Mouse (Mus musculus) megakaryocyte progenitor cell, adult 5-6 weeks (primary cell): Measurements from ENCODE around the gene Rpl19. TPM values are rescaled to one million over a fixed set of nuclear protein-coding genes. Genes with fewer than 3 reads are reported as not detected.
A peak's percentile ranks its signal among the peaks of the same experiment; 100 is the strongest.

Experiments used
- ATAC-seq: replicated peaks from 2 replicates; pipeline ENCODE4 v1.8.0; 2016; ENCODE audit warnings: mild to moderate bottlenecking, moderate TSS enrichment, inconsistent platforms; ENCODE audit not compliant: poor library complexity
- total RNA-seq, 2 experiments: library from RNA; stranded (forward) in 1 of 2; stranded (reverse) in 1 of 2; fragments of 157-497, 149-512 nt in 1 of 2; fragments of 200-1000 nt in 1 of 2; gene quantifications; 2 replicates each; pipeline versions ENCODE4 v1.2.3 to v1.2.4; 2015 to 2017

Rpl19 gene
- total RNA-seq, 2 experiments from 2014 or later: 1,816 to 3,659 TPM

DNA sequence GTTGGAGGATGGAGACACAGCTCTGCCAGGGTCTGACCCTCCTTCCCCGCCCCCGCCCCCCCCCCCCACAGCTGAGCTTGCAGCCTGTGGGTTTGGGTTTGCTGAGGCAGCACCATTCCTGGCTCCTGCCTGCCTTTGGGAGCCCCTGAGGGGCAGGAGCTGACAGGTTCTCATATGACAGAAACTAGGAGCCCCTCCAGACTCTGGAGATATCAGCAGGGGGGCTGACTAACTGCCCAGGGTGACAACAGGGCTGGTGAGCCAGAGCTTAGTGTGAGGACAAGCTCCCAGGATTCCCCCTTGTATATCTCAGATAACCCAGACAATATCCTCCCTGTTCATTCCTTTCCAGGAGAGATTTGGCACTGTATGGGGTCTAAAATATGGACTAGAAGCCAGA lies 24.4 kb downstream of the Rpl19 start:
- ATAC-seq: no peak

DNA sequence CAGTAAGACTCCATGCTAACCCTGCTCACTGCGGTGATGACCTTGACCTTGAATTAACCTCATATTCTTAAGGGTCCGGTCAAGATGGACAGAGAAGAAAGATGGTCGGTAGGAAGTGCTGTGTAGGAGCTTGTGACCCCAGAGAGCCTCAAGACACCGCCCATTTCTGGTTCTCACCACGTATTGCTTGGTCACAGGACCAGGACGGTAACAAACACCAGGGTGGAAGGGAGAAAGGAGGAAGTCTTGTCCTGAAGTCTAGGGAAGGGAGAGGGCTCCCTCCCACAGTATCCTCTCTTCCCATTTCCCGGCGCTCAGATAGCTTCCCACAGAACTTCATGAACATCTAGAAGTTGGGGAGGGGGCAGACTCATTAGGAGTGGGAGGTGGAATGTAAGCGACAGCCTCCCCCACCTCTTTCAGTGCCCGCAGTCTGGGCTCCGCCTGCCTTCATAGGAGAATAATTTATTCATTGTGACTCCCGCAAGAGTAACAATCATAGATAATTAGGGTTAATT lies 25.2 kb downstream of the Rpl19 start:
- ATAC-seq: peak; percentile 54

DNA sequence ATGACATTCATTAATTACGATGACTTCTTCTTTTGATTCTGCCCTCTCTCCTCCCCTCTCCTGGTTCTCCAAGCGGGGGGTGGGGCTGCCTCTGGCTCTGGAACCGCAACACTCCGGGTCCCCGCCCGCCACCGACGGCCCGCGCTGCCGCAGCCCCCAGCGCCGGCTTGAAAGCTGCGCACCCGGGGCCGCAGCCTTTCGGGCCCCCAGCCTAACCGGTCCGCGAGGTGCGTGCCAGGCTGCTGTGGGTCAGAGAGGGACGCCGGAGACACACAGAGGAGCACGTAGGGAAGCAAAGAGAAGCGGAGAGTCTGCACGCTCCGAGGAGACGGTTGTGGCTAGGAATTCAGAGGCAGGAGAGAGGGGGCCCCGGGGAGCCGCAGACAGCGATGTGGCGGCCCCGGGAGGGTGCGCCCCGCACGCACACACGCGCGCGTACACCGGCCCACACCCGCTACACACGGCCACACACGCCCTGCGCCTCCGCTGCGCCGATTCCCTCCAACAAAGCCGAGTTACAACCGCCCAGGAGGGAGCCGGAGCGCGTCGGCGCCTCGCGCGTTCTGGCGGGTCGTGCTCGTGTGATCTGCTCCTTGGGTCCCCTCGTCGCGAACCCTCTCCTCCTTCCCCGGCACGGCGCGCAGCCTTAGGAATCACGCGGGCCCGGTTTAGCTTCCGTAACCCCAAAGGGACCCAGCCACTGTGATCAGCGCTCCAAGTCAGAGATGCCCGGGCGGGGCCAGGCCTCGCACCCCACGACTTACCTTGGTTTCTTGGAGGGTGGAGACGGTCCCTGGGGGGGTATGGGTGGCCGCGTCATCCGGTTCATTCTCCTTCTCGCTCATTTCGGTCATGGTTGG lies 25.8 kb downstream of the Rpl19 start:
- no peak for ATAC-seq

DNA sequence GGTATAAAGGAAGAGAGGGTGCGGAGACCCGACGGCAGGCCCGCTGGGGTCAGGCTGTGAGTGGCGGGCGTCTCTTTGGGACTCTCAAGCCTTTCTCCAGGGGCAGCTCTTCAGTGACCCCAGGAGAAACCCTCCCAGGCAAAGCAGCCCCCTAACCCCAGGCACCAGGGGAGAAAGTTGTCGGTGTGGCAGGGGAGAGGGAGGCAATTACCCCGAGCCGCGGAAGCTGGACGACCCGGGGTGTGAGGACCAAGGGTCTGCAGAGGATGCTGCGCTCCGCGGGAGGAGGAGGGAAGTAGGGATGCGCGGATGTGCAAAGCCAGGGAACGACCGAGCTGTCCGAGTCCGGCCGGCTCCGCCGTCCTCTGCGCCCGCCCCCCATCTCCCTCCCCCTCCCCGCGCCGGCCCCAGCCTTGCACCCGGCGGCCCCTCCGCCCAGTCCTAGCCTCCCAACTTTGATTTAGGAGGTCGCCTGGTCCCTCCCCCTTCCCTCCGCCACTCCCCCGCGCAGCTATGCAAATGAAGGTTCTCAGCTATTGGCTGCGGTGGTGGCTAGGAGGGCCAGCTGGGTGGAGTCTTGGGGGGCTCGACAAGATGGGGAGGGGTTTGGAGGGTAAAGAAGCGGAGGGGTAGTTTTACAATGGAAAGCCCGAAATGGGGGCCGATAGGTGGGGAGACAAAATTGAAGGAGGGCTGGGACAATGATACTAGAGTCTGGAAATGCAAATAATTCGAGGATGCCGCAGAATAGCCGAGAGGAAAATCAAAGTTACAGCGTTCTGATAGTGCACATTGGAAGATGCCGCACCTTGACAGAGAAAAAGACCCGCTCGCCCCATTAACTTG lies 26.7 kb downstream of the Rpl19 start, which contains the start of gene Stac2:
Gene Stac2 (minus strand): TSS at position 474 of the 846 bp plus-strand sequence.
- peak; percentile 54; the same call in 1 of the 2 replicates for ATAC-seq

DNA sequence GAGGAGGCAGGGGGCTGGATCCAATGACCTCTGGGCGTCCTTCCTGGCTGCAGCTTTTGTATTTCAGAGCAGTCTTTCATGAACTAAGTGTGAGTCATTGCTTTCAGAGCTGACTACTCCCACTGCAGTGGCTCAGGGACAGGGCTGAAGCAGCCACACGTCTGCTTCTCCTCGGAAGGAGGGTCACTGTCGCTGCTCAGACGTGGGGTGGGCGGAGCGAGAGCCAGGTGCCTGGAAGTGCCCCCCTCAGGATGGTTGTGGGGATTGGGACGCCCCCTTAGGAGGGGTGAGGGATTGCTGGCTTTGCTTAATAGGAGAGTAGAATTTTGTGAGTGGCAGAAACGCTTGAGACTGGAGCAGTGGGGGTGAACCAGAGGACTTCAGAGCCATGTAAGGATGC lies 31.0 kb downstream of the Rpl19 start:
- no peak for ATAC-seq

DNA sequence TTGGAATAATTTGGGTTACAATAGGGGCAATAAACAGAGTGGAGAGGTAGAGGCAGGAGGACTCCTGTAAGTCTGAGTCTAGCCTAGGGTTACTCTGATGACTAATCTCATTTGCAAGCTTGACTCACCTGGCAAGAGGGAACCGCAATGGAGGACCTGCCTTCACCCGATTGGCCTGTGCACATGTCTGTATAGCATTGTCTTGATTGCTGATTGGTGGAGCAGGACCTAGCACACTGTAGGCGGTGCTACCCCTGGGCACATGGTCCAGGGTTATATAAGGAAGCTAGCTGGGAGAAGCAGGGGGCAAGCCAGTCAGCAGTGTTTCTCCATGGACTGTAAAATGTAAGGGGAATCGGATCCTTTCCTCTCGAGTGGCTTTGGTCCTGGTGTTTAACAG lies 31.5 kb downstream of the Rpl19 start:
- peak; percentile 55 for ATAC-seq

DNA sequence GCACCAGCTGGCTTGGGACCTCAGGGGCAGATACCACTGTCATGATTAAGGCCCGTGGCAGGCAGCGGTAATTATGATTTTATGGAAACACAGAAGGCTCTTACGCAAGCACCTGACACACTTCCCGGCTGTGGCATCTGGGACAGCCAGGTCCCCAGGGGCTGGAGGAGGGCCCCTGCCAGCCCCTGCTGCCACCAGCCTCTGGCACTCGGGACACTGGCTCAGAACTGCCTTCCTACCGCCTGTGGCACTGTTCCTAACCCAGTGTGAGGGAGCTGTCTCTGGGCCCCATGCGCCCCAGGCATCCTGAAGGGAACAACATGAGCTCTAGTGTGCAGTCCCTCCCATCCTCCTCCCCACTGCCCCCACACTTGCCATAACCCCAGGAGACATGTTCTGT lies 33.2 kb downstream of the Rpl19 start:
- no peak for ATAC-seq

DNA sequence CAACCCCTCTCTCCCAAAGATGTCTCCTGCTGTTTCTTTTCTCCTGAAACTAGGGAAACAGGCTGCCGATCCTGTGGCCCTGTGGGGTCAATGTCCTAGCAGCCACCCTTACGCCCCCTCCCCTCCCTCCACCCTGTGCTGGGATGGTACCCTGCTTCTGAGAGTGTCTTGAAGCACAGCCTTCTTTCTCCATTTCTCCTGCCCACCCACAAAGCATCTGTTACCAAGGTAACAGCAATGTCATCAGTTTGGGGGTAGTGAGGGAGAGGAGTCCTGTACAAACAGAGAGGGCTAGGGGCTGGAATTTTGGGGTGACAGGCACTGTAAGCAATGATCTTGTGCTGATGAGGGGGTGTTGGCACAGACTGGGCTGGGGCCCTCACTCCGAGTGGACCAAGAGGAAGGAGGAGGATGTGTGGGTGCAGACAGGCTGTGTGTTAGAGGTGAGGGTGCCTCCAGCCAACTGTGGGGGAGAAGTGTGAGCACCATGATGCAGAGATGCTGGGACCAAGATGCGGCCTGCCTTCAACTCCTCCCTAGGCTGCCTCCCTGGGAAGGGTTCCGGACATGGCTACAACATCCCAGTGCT lies 33.7 kb downstream of the Rpl19 start:
- no peak for ATAC-seq

DNA sequence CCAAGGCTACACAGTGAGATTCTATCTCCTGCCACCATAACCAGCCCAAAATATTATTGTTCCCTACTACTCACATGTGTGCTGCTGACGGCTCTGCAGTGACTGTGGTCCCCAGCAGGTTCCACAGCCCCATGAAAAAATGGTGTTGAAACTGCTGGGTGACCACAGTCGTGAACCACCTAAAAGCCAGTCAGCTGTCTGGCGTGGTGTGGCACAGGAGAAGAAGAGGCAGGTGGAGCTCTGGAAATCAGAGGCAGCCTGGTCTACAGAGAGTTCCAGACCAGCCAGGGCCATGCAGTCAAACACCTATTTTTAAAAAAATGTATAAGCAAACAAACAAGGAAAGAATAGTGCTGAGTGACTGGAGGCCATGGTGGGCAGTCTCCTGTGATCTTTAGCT lies 34.9 kb downstream of the Rpl19 start:
- no peak for ATAC-seq

DNA sequence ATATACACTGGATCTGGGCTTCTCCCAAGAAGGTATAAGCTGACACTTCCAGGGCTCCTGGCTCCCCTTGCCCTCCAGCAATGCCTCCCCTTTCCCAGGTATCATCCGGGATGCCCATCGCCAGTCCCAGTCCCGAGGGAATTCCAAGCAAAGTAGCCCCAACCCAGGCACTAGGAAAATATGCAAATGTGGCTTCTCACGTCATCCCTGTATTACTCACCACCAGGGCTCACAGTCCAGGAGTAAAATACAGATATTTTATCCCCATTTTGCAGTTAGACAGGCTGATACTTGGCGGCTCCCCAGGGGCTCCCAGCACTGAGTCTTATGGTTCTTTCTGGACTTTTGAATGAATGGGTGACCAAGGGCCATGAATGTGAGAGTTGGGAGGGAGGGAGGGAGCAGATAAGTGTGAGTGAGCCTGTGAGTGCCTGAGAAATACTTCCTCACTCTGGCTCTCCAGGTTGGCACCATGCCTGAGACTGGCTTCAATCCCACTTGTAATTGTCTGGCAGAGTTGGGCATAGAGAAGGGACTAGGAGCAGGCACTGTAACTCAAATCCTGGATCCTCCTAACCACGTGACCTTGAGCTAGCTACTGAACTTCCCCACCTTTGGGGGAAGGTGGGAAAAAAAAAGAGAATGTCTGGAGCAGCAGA lies 35.5 kb downstream of the Rpl19 start:
- no peak for ATAC-seq

DNA sequence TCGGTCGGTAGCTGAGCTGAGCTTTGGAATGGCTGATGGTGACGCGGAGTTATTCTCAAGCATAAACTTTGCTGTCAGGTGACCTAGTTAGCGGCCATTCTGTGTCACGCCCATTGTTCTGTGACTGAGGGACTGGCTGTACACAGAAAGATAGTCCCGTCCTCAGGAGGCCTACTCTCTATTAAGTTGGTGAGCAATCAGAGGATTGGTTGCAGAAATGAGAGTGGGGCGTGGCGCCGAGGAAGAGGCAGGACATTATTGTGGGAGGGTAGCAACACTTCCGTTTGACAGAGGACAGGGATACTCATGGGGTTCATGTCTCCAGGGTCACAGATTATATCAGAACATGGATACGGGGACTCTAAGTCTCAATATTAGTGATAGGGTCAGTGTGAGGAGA lies 39.7 kb downstream of the Rpl19 start:
- ATAC-seq: no peak

DNA sequence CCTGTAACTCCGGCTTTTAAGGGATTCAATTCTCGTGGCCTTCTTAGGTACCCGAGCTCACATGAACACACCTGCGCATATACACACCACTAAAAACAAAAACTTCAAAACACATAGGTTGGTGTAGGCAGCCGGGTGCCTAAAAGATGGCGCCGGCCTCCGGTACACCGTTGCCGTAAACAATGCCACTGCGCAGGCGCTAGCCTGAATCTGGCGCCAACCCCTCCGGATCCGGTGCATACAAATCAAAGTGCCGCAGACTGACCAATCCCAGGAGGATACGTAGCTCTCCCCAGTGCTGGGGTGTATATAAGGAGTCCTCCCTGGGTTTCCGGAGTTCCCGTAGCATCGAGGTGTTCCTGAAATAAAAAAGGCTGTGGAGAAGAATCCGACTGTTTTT lies 40.7 kb downstream of the Rpl19 start:
- ATAC-seq: no peak

DNA sequence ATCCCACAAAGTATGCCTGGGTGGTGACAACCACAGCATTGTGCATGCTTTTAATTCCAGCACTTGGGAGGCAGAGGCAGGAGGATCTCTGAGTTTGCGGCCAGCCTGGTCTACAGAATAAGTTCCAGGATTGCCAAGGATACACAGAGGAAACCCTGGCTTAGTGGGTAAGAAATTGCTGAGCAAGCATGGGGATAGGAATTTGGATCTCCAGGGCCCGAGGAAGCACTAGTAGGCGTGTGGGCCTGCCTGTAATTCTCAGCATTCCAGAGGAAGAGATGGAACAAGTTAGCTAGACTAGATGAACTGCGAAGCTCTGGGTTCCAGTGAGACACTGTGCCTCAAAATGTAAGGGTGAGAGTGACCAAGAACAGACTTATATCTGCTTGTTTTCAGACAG lies 46.9 kb downstream of the Rpl19 start:
- ATAC-seq: no peak

DNA sequence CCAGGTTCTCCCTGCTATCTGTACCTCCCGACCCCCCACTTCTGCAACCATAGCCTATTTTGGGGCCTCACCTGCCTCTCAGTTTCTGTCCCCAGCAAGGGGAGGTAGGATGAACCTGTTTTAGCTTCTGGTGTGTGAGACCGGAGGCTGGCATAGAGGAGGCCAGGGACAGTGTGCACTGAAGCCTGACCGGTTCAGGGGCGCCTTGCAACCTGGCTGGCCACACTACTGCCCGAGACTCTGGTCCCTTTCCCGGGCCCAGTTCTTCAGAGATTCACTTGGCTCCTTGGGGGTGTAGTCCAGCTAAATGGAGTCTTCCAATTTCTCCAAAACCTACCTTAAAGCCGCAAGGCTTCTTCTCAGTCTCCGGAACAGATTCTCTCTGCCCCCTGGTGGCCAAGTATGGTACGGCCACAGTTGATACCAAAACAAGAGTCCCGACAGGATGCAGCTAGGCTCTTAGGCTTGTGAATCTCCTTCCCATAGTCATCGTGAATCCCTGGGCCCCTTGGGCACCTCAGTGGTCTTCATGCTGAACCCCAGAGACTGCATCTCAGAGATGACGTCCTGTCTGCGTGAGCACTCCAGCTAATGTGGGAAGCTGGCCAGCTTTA lies 48.8 kb downstream of the Rpl19 start:
- ATAC-seq: peak; percentile 85

DNA sequence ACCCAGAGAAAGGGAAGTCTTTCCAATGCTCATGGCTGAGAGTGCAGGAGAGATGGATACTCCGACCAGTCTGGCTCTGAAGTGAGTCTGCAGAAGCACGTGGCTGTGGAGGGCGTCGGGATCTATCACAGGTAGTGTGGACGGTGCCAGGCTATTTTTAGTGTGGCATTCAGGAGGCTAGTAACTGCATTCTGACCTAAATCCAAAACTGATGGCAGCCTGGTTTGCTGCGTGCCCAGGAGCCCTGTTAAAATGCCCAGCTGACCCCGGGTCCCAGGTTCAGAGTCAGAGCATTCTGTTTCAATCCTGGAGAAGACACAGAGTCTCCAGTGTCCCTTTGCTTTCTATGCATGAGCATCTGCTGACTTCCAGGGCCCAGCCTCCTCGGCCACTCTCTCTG lies 50.6 kb downstream of the Rpl19 start:
- no peak for ATAC-seq

Other genes starting within 250 kb of the Rpl19 start
- gene Rpl23, start 244.3 kb upstream of the Rpl19 start, total RNA-seq (2015): 1,765 and 1,897 TPM in 2 replicates
- gene Rpl23, start 244.3 kb upstream of the Rpl19 start, total RNA-seq (2017): 1,416 and 1,747 TPM in 2 replicates
- gene Lasp1, start 227.7 kb upstream of the Rpl19 start, total RNA-seq (2015): 40.1 and 47.2 TPM in 2 replicates
- gene Lasp1, start 227.7 kb upstream of the Rpl19 start, total RNA-seq (2017): 139 and 201 TPM in 2 replicates
- gene B230217C12Rik, start 185.9 kb upstream of the Rpl19 start, total RNA-seq (2015): 2.1 and 3.8 TPM in 2 replicates
- gene B230217C12Rik, start 185.9 kb upstream of the Rpl19 start, total RNA-seq (2017): 0.17 TPM in 2 replicates
- not detected in 2 replicates for gene Fbxo47, start 142.6 kb upstream of the Rpl19 start, total RNA-seq (2015)
- gene Fbxo47, start 142.6 kb upstream of the Rpl19 start, total RNA-seq (2017): 0.12 and 1.6 TPM in 2 replicates
- 2.3 and 3.0 TPM in 2 replicates for gene Plxdc1, start 40.3 kb upstream of the Rpl19 start, total RNA-seq (2015)
- gene Plxdc1, start 40.3 kb upstream of the Rpl19 start, total RNA-seq (2017): 0.92 and 1.0 TPM in 2 replicates
- 3.9 and 6.1 TPM in 2 replicates for gene Arl5c, start 30.5 kb upstream of the Rpl19 start, total RNA-seq (2015)
- 2.5 and 7.6 TPM in 2 replicates for gene Arl5c, start 30.5 kb upstream of the Rpl19 start, total RNA-seq (2017)
- 0.17 and 1.2 TPM in 2 replicates for gene Cacnb1, start 3.7 kb upstream of the Rpl19 start, total RNA-seq (2015)
- 0.41 and 0.92 TPM in 2 replicates for gene Cacnb1, start 3.7 kb upstream of the Rpl19 start, total RNA-seq (2017)
- gene Stac2, start 26.8 kb downstream of the Rpl19 start, total RNA-seq (2015): not detected in 2 replicates
- not detected in 2 replicates for gene Stac2, start 26.8 kb downstream of the Rpl19 start, total RNA-seq (2017)
- 6.2 and 7.4 TPM in 2 replicates for gene Fbxl20, start 123.7 kb downstream of the Rpl19 start, total RNA-seq (2015)
- gene Fbxl20, start 123.7 kb downstream of the Rpl19 start, total RNA-seq (2017): 6.7 and 9.6 TPM in 2 replicates
- 86.9 and 89.2 TPM in 2 replicates for gene Med1, start 166.6 kb downstream of the Rpl19 start, total RNA-seq (2015)
- gene Med1, start 166.6 kb downstream of the Rpl19 start, total RNA-seq (2017): 39.1 and 47.9 TPM in 2 replicates
- gene Cdk12, start 176.3 kb downstream of the Rpl19 start, total RNA-seq (2015): 49.4 and 51.0 TPM in 2 replicates
- gene Cdk12, start 176.3 kb downstream of the Rpl19 start, total RNA-seq (2017): 49.6 and 58.0 TPM in 2 replicates